Mouse (Mus musculus) embryonic facial prominence, embryonic 11.5 days (tissue): Measurements from ENCODE around the gene Eif4enif1. TPM values are rescaled to one million over a fixed set of nuclear protein-coding genes. Genes with fewer than 3 reads are reported as not detected.

Source experiments
- ATAC-seq: fragments of 200-750 bp; cut with Nextera tagmentation; replicated peaks from 2 replicates; pipeline ENCODE4 v1.8.0; 2017; ENCODE audit warnings: low read depth; ENCODE audit not compliant: insufficient number of reproducible peaks, low FRiP score, low TSS enrichment
- DNase-seq: peaks from one replicate; pipeline ENCODE4 v3.0.0-alpha.2; 2015; ENCODE audit warnings: low spot score
- H3K27ac ChIP-seq: fragments of 300-500 bp; sonication (generic); replicated peaks from 2 replicates; pipeline ENCODE4 v1.5.1; 2014; ENCODE audit warnings: mild to moderate bottlenecking, low read depth, low read length, control low read depth
- H3K27me3 ChIP-seq: fragments of 300-500 bp; sonication (generic); 2 replicates; pipeline ENCODE4 v1.6.1; 2014; ENCODE audit warnings: mild to moderate bottlenecking, low read length, moderate library complexity, mixed read lengths; ENCODE audit not compliant: control insufficient read depth, insufficient read depth
- H3K36me3 ChIP-seq: fragments of 300-500 bp; sonication (generic); replicated peaks from 2 replicates; pipeline ENCODE4 v1.6.1; 2014; ENCODE audit warnings: low read depth, mild to moderate bottlenecking, low read length, moderate library complexity, mixed read lengths; ENCODE audit not compliant: control insufficient read depth, insufficient read depth
- H3K4me1 ChIP-seq: fragments of 300-500 bp; sonication (generic); 2 replicates; pipeline ENCODE4 v1.6.1; 2014; ENCODE audit warnings: low read length, mixed read lengths; ENCODE audit not compliant: control insufficient read depth, insufficient read depth
- H3K4me2 ChIP-seq: fragments of 300-500 bp; sonication (generic); 2 replicates; pipeline ENCODE4 v1.6.1; 2014; ENCODE audit warnings: low read depth, mild to moderate bottlenecking, control low read depth, low read length, moderate library complexity
- H3K4me3 ChIP-seq: fragments of 300-500 bp; sonication (generic); 2 replicates; pipeline ENCODE4 v1.5.1; 2014; ENCODE audit warnings: low read depth, low read length, control low read depth
- H3K9ac ChIP-seq: fragments of 300-500 bp; sonication (generic); replicated peaks from 2 replicates; pipeline ENCODE4 v1.6.1; 2014; ENCODE audit warnings: mild to moderate bottlenecking, control low read depth, low read length
- H3K9me3 ChIP-seq: fragments of 300-500 bp; sonication (generic); replicated peaks from 2 replicates; pipeline ENCODE4 v1.6.1; 2016; ENCODE audit warnings: mild to moderate bottlenecking, low read length, inconsistent platforms, mixed read lengths; ENCODE audit not compliant: control insufficient read depth
- WGBS: fragments of 180-500 bp; shearing (Covaris S2); extraction: QIAGEN DNeasy Blood & Tissue Kit; methylation state at CpG from one replicate; pipeline ENCODE4 v1.1.7; 2014; 5-methylcytosine and 5-hydroxymethylcytosine counted together
- polyA plus RNA-seq: library from polyadenylated mRNA; unstranded; fragments of >200 nt; fragmentation: Nextera tagmentation; extraction: Ambion mirVana; gene quantifications from 2 replicates; pipeline ENCODE4 v1.2.1, GENCODE M21; 2014

Gene Eif4enif1
- polyA plus RNA-seq, 1 experiment from 2014 or later: 61.8 TPM

GRCm38 (mm10) chr11:3290640-3291310 lies 88.6 kb downstream of the Eif4enif1 start:
- Histone ChIP-seq H3K4me2 (peak overlapping the region; percentile 98), H3K27me3 (no peaks in the 10 kb centered on the region), H3K27ac (peak overlapping the region; percentile 100), H3K9me3 (no peaks in the 10 kb centered on the region), H3K4me3 (peak overlapping the region; percentile 94), H3K36me3 (peaks cover 10% of the 10 kb centered on the region), H3K9ac (peak overlapping the region; percentile 98), H3K4me1 (peaks cover 5% of the 10 kb centered on the region)
- 1% methylated on average over 50 of the region's 50 CpGs for WGBS
- DNase-seq (peak; percentile 35), ATAC-seq (no peak)

GRCm38 (mm10) chr11:3291311-3292061 lies 89.3 kb downstream of the Eif4enif1 start:
- DNase-seq (peak; percentile 30), ATAC-seq (no peak)
- H3K4me3 ChIP-seq: peak overlapping the region; percentile 94
- H3K36me3 ChIP-seq: peaks cover 11% of the 10 kb centered on the region
- peak overlapping the region; percentile 98 for H3K9ac ChIP-seq
- H3K9me3 ChIP-seq: no peaks in the 10 kb centered on the region
- peak overlapping the region; percentile 98 for H3K4me2 ChIP-seq
- H3K27me3 ChIP-seq: no peaks in the 10 kb centered on the region
- 1% methylated on average over 26 of the region's 26 CpGs for whole genome bisulfite sequencing
- H3K4me1 ChIP-seq: peaks cover 5% of the 10 kb centered on the region
- H3K27ac ChIP-seq: peak overlapping the region; percentile 100

- H3K27ac ChIP-seq: peak overlapping the region; percentile 100
- WGBS: 0% methylated on average over 8 of the region's 8 CpGs
- peak overlapping the region; percentile 94 for H3K4me3 ChIP-seq
- H3K9ac ChIP-seq: peak overlapping the region; percentile 98
- no peaks in the 10 kb centered on the region for H3K27me3 ChIP-seq
- peak overlapping the region; percentile 98 for H3K4me2 ChIP-seq
- DNase-seq (peak; percentile 83), ATAC-seq (peak; percentile 7; the same call in 1 of the 2 replicates)
- no peaks in the 10 kb centered on the region for H3K9me3 ChIP-seq
- H3K4me1 ChIP-seq: peaks cover 5% of the 10 kb centered on the region
- peaks cover 16% of the 10 kb centered on the region for H3K36me3 ChIP-seq
These were observed 89.8 kb downstream of the Eif4enif1 start for GRCm38 (mm10) chr11:3292062-3292421.

GRCm38 (mm10) chr11:3292711-3293249 lies 90.6 kb downstream of the Eif4enif1 start:
- Histone ChIP-seq H3K4me3 (peak overlapping the region; percentile 94), H3K4me2 (peak overlapping the region; percentile 98), H3K4me1 (peaks cover 5% of the 10 kb centered on the region), H3K27ac (peak overlapping the region; percentile 100), H3K27me3 (no peaks in the 10 kb centered on the region), H3K36me3 (peaks cover 22% of the 10 kb centered on the region), H3K9me3 (no peaks in the 10 kb centered on the region), H3K9ac (peak overlapping the region; percentile 98)
- DNase-seq (peak; percentile 88), ATAC-seq (peak; percentile 31)
- WGBS: 0% methylated on average over 8 of the region's 8 CpGs

GRCm38 (mm10) chr11:3293361-3293760 lies 91.2 kb downstream of the Eif4enif1 start:
- no peak for ATAC-seq
- no peak for DNase-seq

More at GRCm38 (mm10) chr11:3293361-3293760, 91.2 kb downstream of the Eif4enif1 start:
- no peaks in the 10 kb centered on the region for H3K9me3 ChIP-seq
- H3K9ac ChIP-seq: peak overlapping the region; percentile 98
- H3K4me1 ChIP-seq: peaks cover 5% of the 10 kb centered on the region
- peaks cover 26% of the 10 kb centered on the region for H3K36me3 ChIP-seq
- peak overlapping the region; percentile 98 for H3K4me2 ChIP-seq
- no peaks in the 10 kb centered on the region for H3K27me3 ChIP-seq
- 38% methylated on average over 4 of the region's 4 CpGs for WGBS
- peak overlapping the region; percentile 94 for H3K4me3 ChIP-seq
- peak overlapping the region; percentile 100 for H3K27ac ChIP-seq

Other genes with a start within 250 kb of the Eif4enif1 start
- 6.5 and 8.4 TPM in 2 replicates for gene Sfi1, start 8.9 kb upstream of the Eif4enif1 start, polyA plus RNA-seq
- 294 and 301 TPM in 2 replicates for gene Drg1, start 64.0 kb downstream of the Eif4enif1 start, polyA plus RNA-seq
- gene Patz1, start 86.5 kb downstream of the Eif4enif1 start, polyA plus RNA-seq: 72.6 and 73.2 TPM in 2 replicates
- 10.5 and 10.6 TPM in 2 replicates for gene Pik3ip1, start 128.0 kb downstream of the Eif4enif1 start, polyA plus RNA-seq
- 47.3 and 55.9 TPM in 2 replicates for gene Limk2, start 206.8 kb downstream of the Eif4enif1 start, polyA plus RNA-seq
- 48.1 and 50.7 TPM in 2 replicates for gene Rnf185, start 250.0 kb downstream of the Eif4enif1 start, polyA plus RNA-seq